Mouse (Mus musculus) spleen, postnatal 10 days (tissue): Measurements from ENCODE around the gene Eml4.

Source experiments
- DNase-seq, 2 experiments: peaks; one replicate each; pipeline ENCODE4 v3.0.0; 2021 to 2022; ENCODE audit warnings: low spot score in 2 of 2

Gene Eml4

GRCm38 (mm10) chr17:83344226-83344625 is 6.5 kb upstream of the Eml4 start:
- DNase-seq, result no peak

- no peak for DNase-seq
Observed at GRCm38 (mm10) chr17:83348056-83348822, 2.5 kb upstream of the Eml4 start.

GRCm38 (mm10) chr17:83351119-83351531 is 394 bp downstream of the Eml4 start:
- DNase-seq, result no peak

GRCm38 (mm10) chr17:83351601-83352413 is 1.1 kb downstream of the Eml4 start:
- peak; percentile 20 to 25 for DNase-seq

GRCm38 (mm10) chr17:83352456-83352855 is 1.7 kb downstream of the Eml4 start:
- no peak for DNase-seq

- no peak for DNase-seq
Observed at GRCm38 (mm10) chr17:83353011-83353410, 2.3 kb downstream of the Eml4 start.

GRCm38 (mm10) chr17:83353460-83353859 is 2.7 kb downstream of the Eml4 start:
- no peak for DNase-seq

- DNase-seq, result no peak
Observed at GRCm38 (mm10) chr17:83355481-83355880, 4.8 kb downstream of the Eml4 start.

- DNase-seq, result no peak
Observed at GRCm38 (mm10) chr17:83359934-83360333, 9.2 kb downstream of the Eml4 start.

- DNase-seq, result no peak
Observed at GRCm38 (mm10) chr17:83360796-83361566, 10.2 kb downstream of the Eml4 start.

GRCm38 (mm10) chr17:83363081-83363480 is 12.3 kb downstream of the Eml4 start:
- no peak for DNase-seq

- no peak for DNase-seq
Observed at GRCm38 (mm10) chr17:83364296-83364695, 13.6 kb downstream of the Eml4 start.

- no peak for DNase-seq
Observed at GRCm38 (mm10) chr17:83365130-83365529, 14.4 kb downstream of the Eml4 start.

- DNase-seq, result no peak
Observed at GRCm38 (mm10) chr17:83365614-83366355, 15.1 kb downstream of the Eml4 start.

- no peak for DNase-seq
Observed at GRCm38 (mm10) chr17:83367387-83367786, 16.7 kb downstream of the Eml4 start.

GRCm38 (mm10) chr17:83374123-83374522 is 23.4 kb downstream of the Eml4 start:
- no peak for DNase-seq

- no peak for DNase-seq
Observed at GRCm38 (mm10) chr17:83375848-83376247, 25.1 kb downstream of the Eml4 start.

GRCm38 (mm10) chr17:83376801-83377200 is 26.1 kb downstream of the Eml4 start:
- DNase-seq, result no peak

- no peak for DNase-seq
Observed at GRCm38 (mm10) chr17:83377755-83378443, 27.2 kb downstream of the Eml4 start.

GRCm38 (mm10) chr17:83378444-83378762 is 27.7 kb downstream of the Eml4 start:
- no peak for DNase-seq

GRCm38 (mm10) chr17:83379366-83379765 is 28.6 kb downstream of the Eml4 start:
- DNase-seq, result no peak
